Mouse (Mus musculus): ENCODE measurements around the gene Sohlh1. TPM values are rescaled to one million over a fixed set of nuclear protein-coding genes. Genes with fewer than 3 reads are reported as not detected.
"Not testable (repeated sequence)": the region's sequence is repeated elsewhere in the genome, so short reads cannot be mapped to it uniquely, and the experiment has no call there.

Gene Sohlh1
- total RNA-seq, 1 experiment from 2014 or later = not detected

- ATAC-seq (replicated peaks in 1 of 2; ENCODE audit: insufficient read depth in 1 of 2, low FRiP score in 2 of 2, low TSS enrichment in 1 of 2, low read depth in 1 of 2, poor library complexity in 2 of 2, severe bottlenecking in 2 of 2) = no peak
These were observed 3.3 kb upstream of the Sohlh1 start for GRCm38 (mm10) chr2:25850330-25850729.

GRCm38 (mm10) chr2:25846516-25846915 lies 532 bp downstream of the Sohlh1 start:
- no peak for ATAC-seq (replicated peaks in 1 of 2; ENCODE audit: insufficient read depth in 1 of 2, low FRiP score in 2 of 2, low TSS enrichment in 1 of 2, low read depth in 1 of 2, poor library complexity in 2 of 2, severe bottlenecking in 2 of 2)

- no peak for ATAC-seq (replicated peaks in 1 of 2; ENCODE audit: insufficient read depth in 1 of 2, low FRiP score in 2 of 2, low TSS enrichment in 1 of 2, low read depth in 1 of 2, poor library complexity in 2 of 2, severe bottlenecking in 2 of 2)
These were observed 3.0 kb downstream of the Sohlh1 start for GRCm38 (mm10) chr2:25844097-25844496.

- no peak for ATAC-seq (replicated peaks in 1 of 2; ENCODE audit: insufficient read depth in 1 of 2, low FRiP score in 2 of 2, low TSS enrichment in 1 of 2, low read depth in 1 of 2, poor library complexity in 2 of 2, severe bottlenecking in 2 of 2)
These were observed 4.3 kb downstream of the Sohlh1 start for GRCm38 (mm10) chr2:25842758-25843157.

GRCm38 (mm10) chr2:25842161-25842560 lies 4.9 kb downstream of the Sohlh1 start:
- ATAC-seq (replicated peaks in 1 of 2; ENCODE audit: insufficient read depth in 1 of 2, low FRiP score in 2 of 2, low TSS enrichment in 1 of 2, low read depth in 1 of 2, poor library complexity in 2 of 2, severe bottlenecking in 2 of 2) = no peak

- peak; percentile 51 to 67 for ATAC-seq (replicated peaks in 1 of 2; ENCODE audit: insufficient read depth in 1 of 2, low FRiP score in 2 of 2, low TSS enrichment in 1 of 2, low read depth in 1 of 2, poor library complexity in 2 of 2, severe bottlenecking in 2 of 2)
These were observed 10.8 kb downstream of the Sohlh1 start for GRCm38 (mm10) chr2:25836291-25836690.

GRCm38 (mm10) chr2:25830786-25831185 lies 16.3 kb downstream of the Sohlh1 start:
- ATAC-seq (replicated peaks in 1 of 2; ENCODE audit: insufficient read depth in 1 of 2, low FRiP score in 2 of 2, low TSS enrichment in 1 of 2, low read depth in 1 of 2, poor library complexity in 2 of 2, severe bottlenecking in 2 of 2) = no peak

GRCm38 (mm10) chr2:25828344-25828947 lies 18.6 kb downstream of the Sohlh1 start:
- ATAC-seq (replicated peaks in 1 of 2; ENCODE audit: insufficient read depth in 1 of 2, low FRiP score in 2 of 2, low TSS enrichment in 1 of 2, low read depth in 1 of 2, poor library complexity in 2 of 2, severe bottlenecking in 2 of 2) = peak in 1 of 2 experiments; percentile 25; a peak in 2 of 4 replicates

- no peak for ATAC-seq (replicated peaks in 1 of 2; ENCODE audit: insufficient read depth in 1 of 2, low FRiP score in 2 of 2, low TSS enrichment in 1 of 2, low read depth in 1 of 2, poor library complexity in 2 of 2, severe bottlenecking in 2 of 2)
These were observed 22.3 kb downstream of the Sohlh1 start for GRCm38 (mm10) chr2:25824751-25825150.

GRCm38 (mm10) chr2:25822806-25823205 lies 24.2 kb downstream of the Sohlh1 start, which contains the start of gene Lcn9:
Lcn9 (plus strand) TSS chr2:25823153.
- ATAC-seq (replicated peaks in 1 of 2; ENCODE audit: insufficient read depth in 1 of 2, low FRiP score in 2 of 2, low TSS enrichment in 1 of 2, low read depth in 1 of 2, poor library complexity in 2 of 2, severe bottlenecking in 2 of 2) = peak in 1 of 2 experiments; percentile 36; a peak in 2 of 4 replicates

GRCm38 (mm10) chr2:25815748-25816147 lies 31.3 kb downstream of the Sohlh1 start, which contains the start of gene Glt6d1:
Glt6d1 (minus strand) TSS chr2:25815848.
- ATAC-seq (replicated peaks in 1 of 2; ENCODE audit: insufficient read depth in 1 of 2, low FRiP score in 2 of 2, low TSS enrichment in 1 of 2, low read depth in 1 of 2, poor library complexity in 2 of 2, severe bottlenecking in 2 of 2) = not testable (repeated sequence)

GRCm38 (mm10) chr2:25813364-25813763 lies 33.7 kb downstream of the Sohlh1 start:
- no peak for ATAC-seq (replicated peaks in 1 of 2; ENCODE audit: insufficient read depth in 1 of 2, low FRiP score in 2 of 2, low TSS enrichment in 1 of 2, low read depth in 1 of 2, poor library complexity in 2 of 2, severe bottlenecking in 2 of 2)

- no peak for ATAC-seq (replicated peaks in 1 of 2; ENCODE audit: insufficient read depth in 1 of 2, low FRiP score in 2 of 2, low TSS enrichment in 1 of 2, low read depth in 1 of 2, poor library complexity in 2 of 2, severe bottlenecking in 2 of 2)
These were observed 35.3 kb downstream of the Sohlh1 start for GRCm38 (mm10) chr2:25811711-25812110.

GRCm38 (mm10) chr2:25798065-25798464 lies 49.0 kb downstream of the Sohlh1 start:
- no peak for ATAC-seq (replicated peaks in 1 of 2; ENCODE audit: insufficient read depth in 1 of 2, low FRiP score in 2 of 2, low TSS enrichment in 1 of 2, low read depth in 1 of 2, poor library complexity in 2 of 2, severe bottlenecking in 2 of 2)

- no peak for ATAC-seq (replicated peaks in 1 of 2; ENCODE audit: insufficient read depth in 1 of 2, low FRiP score in 2 of 2, low TSS enrichment in 1 of 2, low read depth in 1 of 2, poor library complexity in 2 of 2, severe bottlenecking in 2 of 2)
These were observed 49.4 kb downstream of the Sohlh1 start for GRCm38 (mm10) chr2:25797635-25798034.

Other genes starting within 250 kb of the Sohlh1 start
- 56.5 and 67.0 TPM in 2 replicates for gene Rabl6, start 238.7 kb downstream of the Sohlh1 start, total RNA-seq (2017)
- not detected in 2 replicates for gene Ccdc183, start 229.6 kb downstream of the Sohlh1 start, total RNA-seq (2017)
- 22.2 and 28.8 TPM in 2 replicates for gene Tmem141, start 225.2 kb downstream of the Sohlh1 start, total RNA-seq (2017)
- 0.94 TPM in 1 of 2 replicates, not detected in the other for gene Fcna, start 219.2 kb downstream of the Sohlh1 start, total RNA-seq (2017)
- gene Lcn8, start 194.1 kb downstream of the Sohlh1 start, total RNA-seq (2017) = not detected in 2 replicates
- gene Lcn5, start 189.3 kb downstream of the Sohlh1 start, total RNA-seq (2017) = not detected in 2 replicates
- gene Lcn6, start 170.5 kb downstream of the Sohlh1 start, total RNA-seq (2017) = not detected in 2 replicates
- not detected in 2 replicates for gene Lcn10, start 164.5 kb downstream of the Sohlh1 start, total RNA-seq (2017)
- gene Obp2a, start 147.2 kb downstream of the Sohlh1 start, total RNA-seq (2017) = not detected in 2 replicates
- 6.4 and 11.8 TPM in 2 replicates for gene Bmyc, start 140.5 kb downstream of the Sohlh1 start, total RNA-seq (2017)
- gene Obp2b, start 110.2 kb downstream of the Sohlh1 start, total RNA-seq (2017) = not detected in 2 replicates
- not detected in 2 replicates for gene Lcn3, start 81.7 kb downstream of the Sohlh1 start, total RNA-seq (2017)
- gene Lcn11, start 70.2 kb downstream of the Sohlh1 start, total RNA-seq (2017) = not detected in 2 replicates
- gene Gm13539, start 65.0 kb downstream of the Sohlh1 start, total RNA-seq (2017) = not detected in 2 replicates
- gene Glt6d1, start 31.4 kb downstream of the Sohlh1 start, total RNA-seq (2017) = not detected in 2 replicates
- not detected in 2 replicates for gene Lcn9, start 24.1 kb downstream of the Sohlh1 start, total RNA-seq (2017)
- not detected in 2 replicates for gene Kcnt1, start 16.5 kb upstream of the Sohlh1 start, total RNA-seq (2017)
- 18.2 and 41.0 TPM in 2 replicates for gene Camsap1, start 136.0 kb upstream of the Sohlh1 start, total RNA-seq (2017)
- gene Ubac1, start 174.5 kb upstream of the Sohlh1 start, total RNA-seq (2017) = 33.5 and 49.2 TPM in 2 replicates